In the genomic region with DNA sequence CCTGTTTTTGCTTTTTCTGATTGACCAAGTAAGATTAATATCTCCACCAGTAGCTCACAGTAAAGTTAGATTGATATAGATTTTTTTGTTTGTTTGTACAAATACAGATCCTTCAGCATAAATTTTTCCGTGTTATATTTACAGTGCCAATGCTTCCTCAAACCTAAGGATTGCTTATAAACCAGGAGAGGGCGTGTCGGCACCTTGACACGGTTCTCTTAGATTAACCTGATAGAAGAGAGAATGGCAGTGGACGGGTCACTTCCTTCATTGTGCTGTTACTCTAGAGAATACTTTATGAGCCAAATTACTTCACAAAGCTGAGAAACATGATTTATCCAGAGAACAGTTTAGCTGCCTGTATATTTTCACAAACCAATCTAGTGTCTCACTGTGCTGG, we compare ENCODE assay signal across 14 mouse cellular contexts.
"Had no signal": no experiment of that assay in that cellular context is flagged by ENCODE, and none has a peak within 500 bp of the region (broad histone marks: within the 10 kb centered on the region; RNA-seq: fewer than 3 reads in every experiment).

No protein-coding gene starts in this region.

- H3K4me1 ChIP-seq: limb, embryonic 10.5 days; limb, embryonic 13.5 days; liver, embryonic 13.5 days had no signal

- H3K9ac ChIP-seq: limb, embryonic 13.5 days; liver, embryonic 13.5 days had no signal

- H3K4me2 ChIP-seq: limb, embryonic 13.5 days; liver, embryonic 13.5 days; midbrain, embryonic 11.5 days had no signal

- H3K36me3 ChIP-seq: liver, embryonic 13.5 days had no signal

- H3K27me3 ChIP-seq: limb, embryonic 13.5 days; liver, embryonic 13.5 days had no signal

- H3K4me3 ChIP-seq: limb, embryonic 10.5 days; limb, embryonic 13.5 days; liver, embryonic 13.5 days had no signal

- H3K9me3 ChIP-seq: limb, embryonic 10.5 days; limb, embryonic 13.5 days; liver, embryonic 13.5 days had no signal

- DNase-seq: kidney, adult 18-20 months; kidney, adult 9 months; kidney, postnatal 14 days; kidney, postnatal 4 days; liver; liver, embryonic 13.5 days; lung, adult 2 months; midbrain, embryonic 14.5 days; thymus, adult 2 months; thymus, postnatal 14 days had no signal

- H3K27ac ChIP-seq: limb, embryonic 10.5 days; limb, embryonic 13.5 days; liver, embryonic 13.5 days; macrophage had no signal
